Mouse (Mus musculus) cerebellum, adult 2 months (tissue): ENCODE results near the gene Tapt1. TPM values are rescaled to one million over a fixed set of nuclear protein-coding genes. Genes with fewer than 3 reads are reported as not detected.

Experiments used
- DNase-seq, 2 experiments: peaks; one replicate each; pipeline ENCODE4 v3.0.0; 2021
- H3K27ac ChIP-seq: fragments of 200-500 bp; 2 replicates; pipeline ENCODE4 v1.5.1; 2012; ENCODE audit warnings: low read length, control low read depth, inconsistent platforms; ENCODE audit not compliant: insufficient read depth
- H3K27me3 ChIP-seq: fragments of 200-500 bp; 2 replicates; pipeline ENCODE4 v1.6.1; 2012; ENCODE audit warnings: inconsistent platforms, mild to moderate bottlenecking, low read length, moderate library complexity; ENCODE audit not compliant: control insufficient read depth, insufficient read depth
- H3K4me1 ChIP-seq: fragments of 200-500 bp; 2 replicates; pipeline ENCODE4 v1.6.1; 2011; ENCODE audit warnings: low read length; ENCODE audit not compliant: control insufficient read depth, insufficient read depth
- H3K4me3 ChIP-seq: fragments of 200-500 bp; replicated peaks from 2 replicates; pipeline ENCODE3; 2011; ENCODE audit warnings: mild to moderate bottlenecking, low read depth, low read length, control low read depth; ENCODE audit not compliant: insufficient read depth
- CTCF ChIP-seq: fragments of 200-500 bp; IDR thresholded peaks from 2 replicates; pipeline ENCODE4 v1.5.1; 2011; ENCODE audit warnings: low read depth, mild to moderate bottlenecking, control low read depth, low read length, moderate library complexity, borderline replicate concordance; ENCODE audit not compliant: insufficient read depth
- POLR2A ChIP-seq: fragments of 200-500 bp; IDR thresholded peaks from 2 replicates; pipeline ENCODE4 v1.6.1; 2011; ENCODE audit warnings: low read length, control low read depth, borderline replicate concordance; ENCODE audit not compliant: insufficient read depth
- WGBS: fragments of 180-500 bp; shearing (Covaris S2); methylation state at CpG from one replicate; pipeline ENCODE4 v1.1.7; 2018; 5-methylcytosine and 5-hydroxymethylcytosine counted together
- polyA plus RNA-seq: library from polyadenylated mRNA; depleted of rRNA; stranded (reverse); fragments of >200 nt; gene quantifications from 2 replicates; pipeline ENCODE4 v1.2.3, GENCODE M21; 2012

Gene Tapt1
- polyA plus RNA-seq, 1 experiment, result 79.6 TPM

- Histone ChIP-seq H3K4me1 (peaks cover 11% of the 10 kb centered on the region), H3K27ac (no peak overlapping the region), H3K27me3 (no peaks in the 10 kb centered on the region; the same call in 1 of the 2 replicates), H3K4me3 (no peak overlapping the region)
- 90% methylated on average over 5 of the region's 5 CpGs for WGBS
- TF ChIP-seq CTCF (no peak), POLR2A (no peak)
- DNase-seq, result no peak
Measured at GRCm38 (mm10) chr5:44206651-44207050, 19.8 kb downstream of the Tapt1 start.

- TF ChIP-seq POLR2A (no peak), CTCF (no peak)
- H3K27me3 ChIP-seq, result no peaks in the 10 kb centered on the region; the same call in 1 of the 2 replicates
- no peak overlapping the region for H3K4me3 ChIP-seq
- H3K27ac ChIP-seq, result no peak overlapping the region
- WGBS, result 5% methylated on average over 1 of the region's 1 CpGs
- H3K4me1 ChIP-seq, result peaks cover 11% of the 10 kb centered on the region
- peak; percentile 61 to 77 for DNase-seq
Measured at GRCm38 (mm10) chr5:44203410-44203809, 23.0 kb downstream of the Tapt1 start.

GRCm38 (mm10) chr5:44201665-44202064, 24.8 kb downstream of the Tapt1 start:
- Histone ChIP-seq H3K4me3 (no peak overlapping the region), H3K27ac (no peak overlapping the region), H3K27me3 (no peaks in the 10 kb centered on the region; the same call in 1 of the 2 replicates), H3K4me1 (peaks cover 17% of the 10 kb centered on the region)
- DNase-seq, result no peak
- TF ChIP-seq CTCF (no peak), POLR2A (no peak)

GRCm38 (mm10) chr5:44199109-44199508, 27.3 kb downstream of the Tapt1 start:
- no peak overlapping the region for H3K4me3 ChIP-seq
- 89% methylated on average over 4 of the region's 4 CpGs for WGBS

GRCm38 (mm10) chr5:44198471-44198870, 28.0 kb downstream of the Tapt1 start:
- H3K4me3 ChIP-seq, result no peak overlapping the region
- 28% methylated on average over 4 of the region's 4 CpGs for WGBS
- no peak overlapping the region for H3K27ac ChIP-seq
- H3K27me3 ChIP-seq, result no peaks in the 10 kb centered on the region
- peak in 1 of 2 experiments; percentile 45 for DNase-seq
- peaks cover 12% of the 10 kb centered on the region; the same call in 1 of the 2 replicates for H3K4me1 ChIP-seq
- TF ChIP-seq CTCF (no peak), POLR2A (no peak)

More at GRCm38 (mm10) chr5:44199109-44199508, 27.3 kb downstream of the Tapt1 start:
- TF ChIP-seq CTCF (no peak), POLR2A (no peak)
- Histone ChIP-seq H3K27me3 (no peaks in the 10 kb centered on the region), H3K27ac (no peak overlapping the region), H3K4me1 (peaks cover 12% of the 10 kb centered on the region; the same call in 1 of the 2 replicates)
- DNase-seq, result no peak

- Histone ChIP-seq H3K27me3 (no peaks in the 10 kb centered on the region), H3K4me1 (peaks cover 9% of the 10 kb centered on the region; the same call in 1 of the 2 replicates), H3K27ac (no peak overlapping the region), H3K4me3 (no peak overlapping the region)
- TF ChIP-seq POLR2A (no peak), CTCF (no peak)
- WGBS, result 72% methylated on average over 5 of the region's 5 CpGs
- no peak for DNase-seq
Measured at GRCm38 (mm10) chr5:44197806-44198205, 28.6 kb downstream of the Tapt1 start.

GRCm38 (mm10) chr5:44196167-44196566, 30.3 kb downstream of the Tapt1 start:
- Histone ChIP-seq H3K27ac (no peak overlapping the region), H3K4me1 (peaks cover 6% of the 10 kb centered on the region; the same call in 1 of the 2 replicates), H3K27me3 (no peaks in the 10 kb centered on the region), H3K4me3 (no peak overlapping the region)
- TF ChIP-seq CTCF (no peak), POLR2A (no peak)
- no peak for DNase-seq
- 87% methylated on average over 4 of the region's 4 CpGs for WGBS

GRCm38 (mm10) chr5:44187370-44187769, 39.1 kb downstream of the Tapt1 start:
- H3K27ac ChIP-seq, result no peak overlapping the region
- DNase-seq, result no peak
- no peaks in the 10 kb centered on the region for H3K4me1 ChIP-seq
- H3K27me3 ChIP-seq, result no peaks in the 10 kb centered on the region
- TF ChIP-seq CTCF (no peak), POLR2A (no peak)
- H3K4me3 ChIP-seq, result no peak overlapping the region
